Mouse (Mus musculus) brain, embryonic 14.5 days (tissue): ENCODE results near the gene Tfap2d.

ENCODE experiments used
- CTCF ChIP-seq: fragments of 200-500 bp; IDR thresholded peaks from 2 replicates; pipeline ENCODE4 v1.5.1; 2012; ENCODE audit warnings: inconsistent platforms, mild to moderate bottlenecking, moderate library complexity, borderline replicate concordance; ENCODE audit not compliant: insufficient read depth, insufficient read length; ENCODE audit errors: extremely low read depth
- POLR2A ChIP-seq: fragments of 200-500 bp; IDR thresholded peaks from 2 replicates; pipeline ENCODE4 v1.6.1; 2012; ENCODE audit warnings: mild to moderate bottlenecking, inconsistent platforms, borderline replicate concordance; ENCODE audit not compliant: poor library complexity, insufficient read depth, insufficient read length, severe bottlenecking; ENCODE audit errors: extremely low read depth

- TF ChIP-seq POLR2A (no peak), CTCF (no peak)
Measured at GRCm38 (mm10) chr1:19211546-19212154, 108.8 kb downstream of the Tfap2d start.
